Mouse (Mus musculus): ENCODE data around the gene Zfp503. TPM values are rescaled to one million over a fixed set of nuclear protein-coding genes. Genes with fewer than 3 reads are reported as not detected.

Zfp503 gene
- polyA plus RNA-seq, 1 experiment from 2014 or later = 4.4 TPM

- no peaks in the 10 kb centered on the region for H3K27me3 ChIP-seq (replicated peaks; ENCODE audit: control insufficient read depth, insufficient read depth, low read length)
- no peak overlapping the region for H3K4me3 ChIP-seq (ENCODE audit: low read depth, low read length)
- no peaks in the 10 kb centered on the region for H3K9me3 ChIP-seq (replicated peaks; ENCODE audit: control insufficient read depth, low read length)
- no peak overlapping the region for H3K9ac ChIP-seq (ENCODE audit: low read length)
- no peak overlapping the region for H3K4me2 ChIP-seq (ENCODE audit: low read length)
- no peak overlapping the region for H3K27ac ChIP-seq (ENCODE audit: low read depth, low read length)
- H3K4me1 ChIP-seq (ENCODE audit: control insufficient read depth, insufficient read depth, low read length) = 0 out of 2 replicates have a peak, but pooled peaks cover 2% of the 10 kb centered on the region
- WGBS = 75% methylated on average over 8 of the region's 8 CpGs
- peak; percentile 35 for DNase-seq (ENCODE audit: low spot score)
- H3K36me3 ChIP-seq (ENCODE audit: control insufficient read depth, insufficient read depth, low read length) = no peaks in the 10 kb centered on the region
- no peak for ATAC-seq
Observed at GRCm38 (mm10) chr14:21959243-21959642, 30.2 kb downstream of the Zfp503 start.

GRCm38 (mm10) chr14:21958643-21959042 is 30.8 kb downstream of the Zfp503 start:
- H3K36me3 ChIP-seq (ENCODE audit: control insufficient read depth, insufficient read depth, low read length) = no peaks in the 10 kb centered on the region
- 94% methylated on average over 5 of the region's 5 CpGs for WGBS
- H3K9me3 ChIP-seq (replicated peaks; ENCODE audit: control insufficient read depth, low read length) = no peaks in the 10 kb centered on the region
- no peaks in the 10 kb centered on the region for H3K27me3 ChIP-seq (replicated peaks; ENCODE audit: control insufficient read depth, insufficient read depth, low read length)
- ATAC-seq = no peak
- no peak for DNase-seq (ENCODE audit: low spot score)
- H3K9ac ChIP-seq (ENCODE audit: low read length) = no peak overlapping the region
- no peak overlapping the region for H3K4me3 ChIP-seq (ENCODE audit: low read depth, low read length)
- H3K27ac ChIP-seq (ENCODE audit: low read depth, low read length) = no peak overlapping the region
- no peak overlapping the region for H3K4me2 ChIP-seq (ENCODE audit: low read length)
- 0 out of 2 replicates have a peak, but pooled peaks cover 2% of the 10 kb centered on the region for H3K4me1 ChIP-seq (ENCODE audit: control insufficient read depth, insufficient read depth, low read length)

DNA sequence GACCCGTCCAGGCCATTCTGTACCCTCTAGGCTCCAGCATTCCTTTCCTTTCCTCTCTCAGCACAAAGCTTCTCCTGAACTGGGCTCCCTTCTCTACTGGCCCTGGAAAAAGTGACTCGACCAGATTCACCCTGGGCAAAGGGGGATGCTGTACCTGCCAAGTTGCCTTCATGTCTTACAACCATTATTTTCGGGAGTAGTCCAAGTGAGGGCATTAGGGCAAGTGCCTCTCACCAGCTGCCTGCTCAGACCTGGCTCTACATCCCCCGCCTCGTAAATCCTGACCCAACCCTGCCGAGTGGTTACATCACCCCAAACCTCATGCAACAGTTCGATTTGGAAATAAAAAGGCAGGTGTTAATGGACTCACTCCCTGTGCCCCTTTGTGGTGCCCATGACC is 36.9 kb downstream of the Zfp503 start:
- WGBS = 90% methylated on average over 7 of the region's 7 CpGs
- H3K4me1 ChIP-seq (ENCODE audit: control insufficient read depth, insufficient read depth, low read length) = no peaks in the 10 kb centered on the region

GRCm38 (mm10) chr14:21951896-21952523 is 37.4 kb downstream of the Zfp503 start:
- no peak overlapping the region for H3K9ac ChIP-seq (ENCODE audit: low read length)
- 42% methylated on average over 10 of the region's 10 CpGs for WGBS
- no peaks in the 10 kb centered on the region for H3K36me3 ChIP-seq (ENCODE audit: control insufficient read depth, insufficient read depth, low read length)
- ATAC-seq = no peak
- H3K4me2 ChIP-seq (ENCODE audit: low read length) = no peak overlapping the region
- no peak overlapping the region for H3K4me3 ChIP-seq (ENCODE audit: low read depth, low read length)
- H3K9me3 ChIP-seq (replicated peaks; ENCODE audit: control insufficient read depth, low read length) = no peaks in the 10 kb centered on the region; the same call in 1 of the 2 replicates
- H3K4me1 ChIP-seq (ENCODE audit: control insufficient read depth, insufficient read depth, low read length) = no peaks in the 10 kb centered on the region
- H3K27ac ChIP-seq (ENCODE audit: low read depth, low read length) = no peak overlapping the region
- DNase-seq (ENCODE audit: low spot score) = no peak
- no peaks in the 10 kb centered on the region for H3K27me3 ChIP-seq (replicated peaks; ENCODE audit: control insufficient read depth, insufficient read depth, low read length)

More for the DNA sequence above, 36.9 kb downstream of the Zfp503 start:
- Histone ChIP-seq H3K4me2 (ENCODE audit: low read length) (no peak overlapping the region), H3K9ac (ENCODE audit: low read length) (no peak overlapping the region), H3K27me3 (replicated peaks; ENCODE audit: control insufficient read depth, insufficient read depth, low read length) (no peaks in the 10 kb centered on the region), H3K4me3 (ENCODE audit: low read depth, low read length) (no peak overlapping the region), H3K27ac (ENCODE audit: low read depth, low read length) (no peak overlapping the region), H3K36me3 (ENCODE audit: control insufficient read depth, insufficient read depth, low read length) (no peaks in the 10 kb centered on the region), H3K9me3 (replicated peaks; ENCODE audit: control insufficient read depth, low read length) (no peaks in the 10 kb centered on the region; the same call in 1 of the 2 replicates)
- ATAC-seq = no peak
- DNase-seq (ENCODE audit: low spot score) = no peak

DNA sequence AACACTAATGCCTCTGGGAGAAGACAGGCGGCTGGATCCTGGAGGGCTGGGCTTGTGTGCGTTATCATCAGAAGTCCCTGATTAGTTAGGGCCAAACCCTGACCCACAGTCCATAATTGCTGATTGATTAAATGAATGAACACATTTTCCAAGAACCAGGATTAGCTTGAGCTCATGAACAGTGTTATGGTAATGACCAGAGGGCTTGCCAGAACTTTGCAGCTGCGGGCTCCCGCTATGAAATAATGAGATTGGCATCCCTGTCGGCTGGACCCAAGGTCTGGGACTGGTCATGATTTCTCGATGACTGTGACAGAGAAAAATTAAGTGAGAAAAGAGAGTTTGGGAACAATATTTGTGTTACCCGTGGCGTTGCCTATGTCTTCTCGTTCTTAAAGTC is 44.5 kb downstream of the Zfp503 start:
- Histone ChIP-seq H3K4me3 (ENCODE audit: low read depth, low read length) (no peak overlapping the region), H3K4me1 (ENCODE audit: control insufficient read depth, insufficient read depth, low read length) (no peaks in the 10 kb centered on the region), H3K9ac (ENCODE audit: low read length) (no peak overlapping the region), H3K27ac (ENCODE audit: low read depth, low read length) (no peak overlapping the region), H3K36me3 (ENCODE audit: control insufficient read depth, insufficient read depth, low read length) (no peaks in the 10 kb centered on the region), H3K27me3 (replicated peaks; ENCODE audit: control insufficient read depth, insufficient read depth, low read length) (no peaks in the 10 kb centered on the region), H3K4me2 (ENCODE audit: low read length) (no peak overlapping the region), H3K9me3 (replicated peaks; ENCODE audit: control insufficient read depth, low read length) (no peaks in the 10 kb centered on the region)
- ATAC-seq = peak; percentile 32
- peak; percentile 66 for DNase-seq (ENCODE audit: low spot score)
- WGBS = 52% methylated on average over 9 of the region's 9 CpGs

GRCm38 (mm10) chr14:21941581-21941980 is 47.8 kb downstream of the Zfp503 start:
- H3K4me2 ChIP-seq (ENCODE audit: low read length) = no peak overlapping the region
- ATAC-seq (no peak), DNase-seq (ENCODE audit: low spot score) (no peak)
- no peaks in the 10 kb centered on the region for H3K27me3 ChIP-seq (replicated peaks; ENCODE audit: control insufficient read depth, insufficient read depth, low read length)
- no peaks in the 10 kb centered on the region for H3K36me3 ChIP-seq (ENCODE audit: control insufficient read depth, insufficient read depth, low read length)
- H3K27ac ChIP-seq (ENCODE audit: low read depth, low read length) = no peak overlapping the region
- H3K4me1 ChIP-seq (ENCODE audit: control insufficient read depth, insufficient read depth, low read length) = no peaks in the 10 kb centered on the region
- no peaks in the 10 kb centered on the region for H3K9me3 ChIP-seq (replicated peaks; ENCODE audit: control insufficient read depth, low read length)
- WGBS = 67% methylated on average over 2 of the region's 2 CpGs
- no peak overlapping the region for H3K4me3 ChIP-seq (ENCODE audit: low read depth, low read length)
- no peak overlapping the region for H3K9ac ChIP-seq (ENCODE audit: low read length)

- ATAC-seq = no peak
- WGBS = 96% methylated on average over 2 of the region's 2 CpGs
Observed at GRCm38 (mm10) chr14:21937116-21937515, 52.3 kb downstream of the Zfp503 start.

GRCm38 (mm10) chr14:21936102-21936630 is 53.2 kb downstream of the Zfp503 start:
- H3K36me3 ChIP-seq (ENCODE audit: control insufficient read depth, insufficient read depth, low read length) = no peaks in the 10 kb centered on the region
- H3K9ac ChIP-seq (ENCODE audit: low read length) = no peak overlapping the region
- no peaks in the 10 kb centered on the region for H3K27me3 ChIP-seq (replicated peaks; ENCODE audit: control insufficient read depth, insufficient read depth, low read length)
- no peak overlapping the region for H3K4me2 ChIP-seq (ENCODE audit: low read length)
- H3K9me3 ChIP-seq (replicated peaks; ENCODE audit: control insufficient read depth, low read length) = no peaks in the 10 kb centered on the region
- no peak overlapping the region for H3K27ac ChIP-seq (ENCODE audit: low read depth, low read length)
- 84% methylated on average over 6 of the region's 6 CpGs for WGBS
- no peak overlapping the region for H3K4me3 ChIP-seq (ENCODE audit: low read depth, low read length)
- no peaks in the 10 kb centered on the region for H3K4me1 ChIP-seq (ENCODE audit: control insufficient read depth, insufficient read depth, low read length)
- ATAC-seq = no peak
- DNase-seq (ENCODE audit: low spot score) = no peak

More at GRCm38 (mm10) chr14:21937116-21937515, 52.3 kb downstream of the Zfp503 start:
- Histone ChIP-seq H3K27ac (ENCODE audit: low read depth, low read length) (no peak overlapping the region), H3K27me3 (replicated peaks; ENCODE audit: control insufficient read depth, insufficient read depth, low read length) (no peaks in the 10 kb centered on the region), H3K4me1 (ENCODE audit: control insufficient read depth, insufficient read depth, low read length) (no peaks in the 10 kb centered on the region), H3K9ac (ENCODE audit: low read length) (no peak overlapping the region), H3K4me3 (ENCODE audit: low read depth, low read length) (no peak overlapping the region), H3K4me2 (ENCODE audit: low read length) (no peak overlapping the region), H3K36me3 (ENCODE audit: control insufficient read depth, insufficient read depth, low read length) (no peaks in the 10 kb centered on the region), H3K9me3 (replicated peaks; ENCODE audit: control insufficient read depth, low read length) (no peaks in the 10 kb centered on the region)
- DNase-seq (ENCODE audit: low spot score) = no peak

All from forebrain, embryonic 14.5 days (tissue).